Mouse (Mus musculus) cerebellum, postnatal 4 days (tissue): ENCODE results near the gene D17Wsu92e.

ENCODE experiments used
- DNase-seq, 2 experiments: peaks; one replicate each; pipeline ENCODE4 v3.0.0; 2022; ENCODE audit warnings: low spot score in 2 of 2, mixed read lengths in 1 of 2

Gene D17Wsu92e

GRCm38 (mm10) chr17:27790976-27791375 is 29.5 kb downstream of the D17Wsu92e start:
- DNase-seq = no peak

- no peak for DNase-seq
Observed at GRCm38 (mm10) chr17:27790015-27790414, 30.4 kb downstream of the D17Wsu92e start.

GRCm38 (mm10) chr17:27788456-27789172 is 31.8 kb downstream of the D17Wsu92e start:
- DNase-seq = no peak

- no peak for DNase-seq
Observed at GRCm38 (mm10) chr17:27783567-27783966, 36.9 kb downstream of the D17Wsu92e start.

GRCm38 (mm10) chr17:27781059-27781687 is 39.3 kb downstream of the D17Wsu92e start:
- no peak for DNase-seq

GRCm38 (mm10) chr17:27779755-27780154 is 40.7 kb downstream of the D17Wsu92e start:
- no peak for DNase-seq

- no peak for DNase-seq
Observed at GRCm38 (mm10) chr17:27778671-27779355, 41.6 kb downstream of the D17Wsu92e start.

GRCm38 (mm10) chr17:27777823-27778222 is 42.6 kb downstream of the D17Wsu92e start:
- no peak for DNase-seq

- DNase-seq = no peak
Observed at GRCm38 (mm10) chr17:27774198-27774597, 46.2 kb downstream of the D17Wsu92e start.

- no peak for DNase-seq
Observed at GRCm38 (mm10) chr17:27771616-27772015, 48.8 kb downstream of the D17Wsu92e start.

GRCm38 (mm10) chr17:27768817-27769542 is 51.5 kb downstream of the D17Wsu92e start:
- DNase-seq = peak; percentile 72 to 88

GRCm38 (mm10) chr17:27767543-27767942 is 52.9 kb downstream of the D17Wsu92e start:
- DNase-seq = no peak

- no peak for DNase-seq
Observed at GRCm38 (mm10) chr17:27767120-27767519, 53.3 kb downstream of the D17Wsu92e start.

GRCm38 (mm10) chr17:27765066-27765465 is 55.4 kb downstream of the D17Wsu92e start:
- DNase-seq = no peak

- no peak for DNase-seq
Observed at GRCm38 (mm10) chr17:27764453-27764852, 56.0 kb downstream of the D17Wsu92e start.

- no peak for DNase-seq
Observed at GRCm38 (mm10) chr17:27762884-27763283, 57.6 kb downstream of the D17Wsu92e start.

- DNase-seq = peak; percentile 78 to 90
Observed at GRCm38 (mm10) chr17:27761639-27762336, 58.7 kb downstream of the D17Wsu92e start.

GRCm38 (mm10) chr17:27760169-27760568 is 60.3 kb downstream of the D17Wsu92e start:
- no peak for DNase-seq

- no peak for DNase-seq
Observed at GRCm38 (mm10) chr17:27751314-27752202, 68.9 kb downstream of the D17Wsu92e start.

- DNase-seq = no peak
Observed at GRCm38 (mm10) chr17:27750451-27750942, 70.0 kb downstream of the D17Wsu92e start.
